Mouse (Mus musculus): ENCODE data around the gene Rpl18.

- TF ChIP-seq CTCF (IDR thresholded peaks at IDR 0.05; ENCODE audit: low read depth): peak; percentile 10; the same call in 1 of the 2 replicates
- TF ChIP-seq EP300 (IDR thresholded peaks at IDR 0.05; ENCODE audit: low read depth): peak; percentile 92; the same call in 1 of the 2 replicates
Measured at GRCm38 (mm10) chr7:45717918-45718297, 2.7 kb downstream of the Rpl18 start, which contains the start of gene Sphk2.
